Mouse (Mus musculus) testis, adult 2 months (tissue): ENCODE data around the gene Cmas. TPM values are rescaled to one million over a fixed set of nuclear protein-coding genes. Genes with fewer than 3 reads are reported as not detected.

Experiments used
- H3K27ac ChIP-seq: fragments of 200-500 bp; 2 replicates; pipeline ENCODE4 v1.5.1; 2012; ENCODE audit warnings: low read depth, low read length; ENCODE audit not compliant: control insufficient read depth, insufficient read depth
- H3K27me3 ChIP-seq: fragments of 200-500 bp; 2 replicates; pipeline ENCODE4 v1.6.1; 2012; ENCODE audit warnings: mild to moderate bottlenecking, low read length, moderate library complexity; ENCODE audit not compliant: control insufficient read depth, insufficient read depth
- H3K36me3 ChIP-seq: fragments of 200-500 bp; 2 replicates; pipeline ENCODE4 v1.6.1; 2012; ENCODE audit warnings: mild to moderate bottlenecking, low read length; ENCODE audit not compliant: control insufficient read depth, insufficient read depth
- H3K4me1 ChIP-seq: fragments of 200-500 bp; 2 replicates; pipeline ENCODE4 v1.6.1; 2012; ENCODE audit warnings: low read length; ENCODE audit not compliant: control insufficient read depth, insufficient read depth
- H3K4me3 ChIP-seq: fragments of 200-500 bp; 2 replicates; pipeline ENCODE4 v1.5.1; 2012; ENCODE audit warnings: low read depth, mild to moderate bottlenecking, low read length, moderate library complexity, mixed read lengths; ENCODE audit not compliant: control insufficient read depth
- CTCF ChIP-seq: fragments of 200-500 bp; IDR thresholded peaks from 2 replicates; pipeline ENCODE4 v1.5.1; 2012; ENCODE audit warnings: low read depth, mild to moderate bottlenecking, inconsistent platforms, low read length, moderate library complexity; ENCODE audit not compliant: control insufficient read depth, insufficient read depth, insufficient replicate concordance
- POLR2A ChIP-seq: fragments of 200-500 bp; IDR thresholded peaks from 2 replicates; pipeline ENCODE4 v1.6.1; 2012; ENCODE audit warnings: low read depth, mild to moderate bottlenecking, inconsistent platforms, low read length, moderate library complexity; ENCODE audit not compliant: control insufficient read depth
- polyA plus RNA-seq: library from polyadenylated mRNA; depleted of rRNA; stranded (reverse); fragments of >200 nt; gene quantifications from 2 replicates; pipeline ENCODE4 v1.2.3, GENCODE M21; 2012

Gene Cmas
- polyA plus RNA-seq, 1 experiment: 14.8 TPM

- Histone ChIP-seq H3K27ac (no peak within 1 kb of the TSS), H3K27me3 (no peaks in the 10 kb centered on the region), H3K4me3 (no peak within 1 kb of the TSS), H3K36me3 (no peaks in the 10 kb centered on the region), H3K4me1 (no peaks in the 10 kb centered on the region)
- TF ChIP-seq CTCF: no peak
- no peak for TF ChIP-seq POLR2A
These were observed 47.9 kb downstream of the Cmas start, which contains the start of gene Sult6b2 for GRCm38 (mm10) chr6:142804402-142804801. Sult6b2 (minus strand) TSS chr6:142804502.

- H3K27ac ChIP-seq: no peak overlapping the region
These were observed 49.8 kb downstream of the Cmas start for GRCm38 (mm10) chr6:142806326-142806725.

GRCm38 (mm10) chr6:142809373-142810098 lies 53.0 kb downstream of the Cmas start:
- Histone ChIP-seq H3K27me3 (no peaks in the 10 kb centered on the region), H3K4me3 (no peak overlapping the region), H3K4me1 (no peaks in the 10 kb centered on the region; the same call in 1 of the 2 replicates), H3K27ac (no peak overlapping the region), H3K36me3 (no peaks in the 10 kb centered on the region)
- TF ChIP-seq CTCF: no peak
- TF ChIP-seq POLR2A: no peak

More at GRCm38 (mm10) chr6:142806326-142806725, 49.8 kb downstream of the Cmas start:
- H3K4me1 ChIP-seq: no peaks in the 10 kb centered on the region
- no peak overlapping the region for H3K4me3 ChIP-seq
- H3K36me3 ChIP-seq: no peaks in the 10 kb centered on the region
- no peaks in the 10 kb centered on the region for H3K27me3 ChIP-seq
- no peak for TF ChIP-seq CTCF
- no peak for TF ChIP-seq POLR2A

GRCm38 (mm10) chr6:142810239-142810638 lies 53.8 kb downstream of the Cmas start:
- Histone ChIP-seq H3K27ac (no peak overlapping the region), H3K4me3 (no peak overlapping the region), H3K4me1 (no peaks in the 10 kb centered on the region; the same call in 1 of the 2 replicates), H3K27me3 (no peaks in the 10 kb centered on the region), H3K36me3 (no peaks in the 10 kb centered on the region)
- no peak for TF ChIP-seq POLR2A
- TF ChIP-seq CTCF: no peak

GRCm38 (mm10) chr6:142812969-142813368 lies 56.5 kb downstream of the Cmas start:
- Histone ChIP-seq H3K36me3 (no peaks in the 10 kb centered on the region), H3K4me1 (no peaks in the 10 kb centered on the region; the same call in 1 of the 2 replicates), H3K4me3 (no peak overlapping the region), H3K27me3 (no peaks in the 10 kb centered on the region), H3K27ac (no peak overlapping the region)
- TF ChIP-seq CTCF: no peak
- no peak for TF ChIP-seq POLR2A

GRCm38 (mm10) chr6:142814011-142814410 lies 57.5 kb downstream of the Cmas start:
- Histone ChIP-seq H3K4me3 (no peak overlapping the region), H3K27ac (no peak overlapping the region)

GRCm38 (mm10) chr6:142814495-142814921 lies 58.0 kb downstream of the Cmas start:
- Histone ChIP-seq H3K27ac (no peak overlapping the region), H3K27me3 (no peaks in the 10 kb centered on the region), H3K36me3 (no peaks in the 10 kb centered on the region), H3K4me3 (peak overlapping the region; percentile 35; the same call in 1 of the 2 replicates), H3K4me1 (no peaks in the 10 kb centered on the region; the same call in 1 of the 2 replicates)
- TF ChIP-seq POLR2A (no peak), CTCF (0 out of 2 replicates have a peak, but pooled peaks have one; percentile 18)

More at GRCm38 (mm10) chr6:142814011-142814410, 57.5 kb downstream of the Cmas start:
- TF ChIP-seq CTCF: no peak
- TF ChIP-seq POLR2A: no peak
- Histone ChIP-seq H3K4me1 (no peaks in the 10 kb centered on the region; the same call in 1 of the 2 replicates), H3K27me3 (no peaks in the 10 kb centered on the region), H3K36me3 (no peaks in the 10 kb centered on the region)
